Mouse (Mus musculus) C3H10T1/2 (cell line): Measurements from ENCODE around the gene Phyh. TPM values are rescaled to one million over a fixed set of nuclear protein-coding genes. Genes with fewer than 3 reads are reported as not detected.

Experiments
- polyA plus RNA-seq, 2 experiments: library from polyadenylated mRNA; unstranded; fragments of >200 nt; fragmentation: generic; extraction: Trizol; gene quantifications; one replicate each; pipeline ENCODE4 v1.2.1; 2012; ENCODE audit warnings: missing spikeins in 2 of 2

The Phyh gene
- under 1 TPM; 0.02 to 0.99 TPM for polyA plus RNA-seq

DNA sequence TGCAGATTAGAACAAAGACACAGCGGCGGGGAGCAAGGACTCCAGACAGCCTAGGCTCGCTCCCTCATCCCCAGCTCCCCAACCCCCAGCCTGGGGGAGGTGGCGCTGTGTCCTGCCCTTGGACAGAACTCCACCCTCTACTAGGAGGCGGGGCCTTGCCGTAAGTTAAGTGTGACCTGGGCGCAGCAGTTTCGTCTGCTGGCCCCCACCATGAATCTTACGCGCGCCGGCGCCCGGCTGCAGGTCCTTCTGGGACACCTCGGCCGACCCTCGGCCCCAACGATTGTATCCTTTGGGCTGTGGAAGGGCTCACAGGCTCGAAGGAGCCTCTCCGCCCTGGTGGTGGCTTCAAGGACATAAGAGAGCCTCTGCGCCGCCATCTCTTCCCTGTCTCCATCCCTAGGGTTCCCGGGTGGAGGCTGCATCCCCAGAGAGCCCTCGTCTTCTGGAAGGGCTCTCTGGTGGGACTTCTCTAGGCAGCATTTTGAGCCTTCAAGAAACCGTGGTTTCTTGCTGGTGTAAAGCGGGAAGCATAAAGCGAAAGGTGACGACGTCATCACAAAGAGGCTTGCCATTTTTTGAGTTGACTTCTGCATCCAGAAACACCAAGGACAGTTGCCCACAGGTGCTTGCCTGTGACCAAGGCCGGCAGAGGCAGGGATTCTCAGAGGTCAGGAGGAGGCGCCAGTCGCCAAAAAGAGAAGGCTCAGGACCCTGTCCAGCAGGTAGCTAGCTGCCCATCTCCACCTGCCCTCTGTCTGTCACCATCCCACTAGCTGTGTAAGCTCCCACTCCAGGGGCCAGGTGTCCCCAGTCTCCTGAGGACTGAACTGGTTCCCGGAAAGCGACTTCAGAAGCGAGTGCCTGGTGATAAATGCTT, at the start of gene Phyh:
TSS of gene Phyh (plus strand) at position 160 of the 880 bp plus-strand sequence.

DNA sequence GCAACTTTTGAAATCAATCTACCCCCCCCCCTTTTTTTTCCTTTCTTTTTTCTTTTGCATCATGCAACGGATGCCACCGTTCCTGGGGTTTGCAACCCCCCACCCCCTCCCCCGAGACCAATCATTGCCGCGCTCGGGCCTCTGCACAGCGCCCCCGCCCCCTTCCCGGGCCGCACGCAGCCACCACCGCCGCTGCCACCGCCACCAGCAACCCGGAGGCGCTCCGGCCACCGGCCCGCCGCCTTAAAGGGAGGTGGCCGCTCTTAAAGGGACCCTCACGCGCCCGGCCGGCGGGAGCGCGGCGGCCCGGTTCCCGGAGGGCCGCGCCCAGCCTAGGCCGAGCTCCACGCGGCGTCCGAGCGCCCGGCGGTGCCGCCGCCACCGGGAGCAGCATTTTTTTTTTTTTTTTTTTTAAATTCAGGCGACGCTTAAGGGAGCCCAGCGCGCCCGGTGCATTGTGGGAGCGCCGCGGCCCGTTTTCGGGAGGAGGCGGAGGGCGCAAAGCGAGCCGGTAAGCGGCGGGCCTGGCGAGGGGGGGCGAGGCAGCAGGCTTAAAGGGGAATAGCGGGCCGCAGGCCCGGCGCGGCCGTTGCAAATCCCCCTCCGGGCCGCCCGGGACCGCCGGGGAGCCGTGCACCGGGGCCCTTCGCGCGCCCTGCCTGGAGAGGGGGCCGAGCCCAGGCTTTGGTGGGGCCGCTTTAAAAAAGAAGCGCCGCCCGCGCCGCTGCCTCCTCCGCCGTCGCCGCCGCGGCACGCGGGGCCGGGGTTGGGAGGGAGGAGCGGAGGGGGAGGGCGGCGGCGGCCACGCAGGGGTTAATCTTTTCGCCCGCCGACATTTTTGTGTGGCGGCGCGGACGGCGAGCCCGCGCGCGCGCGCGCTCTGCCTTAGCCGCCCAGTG, 37.2 kb upstream of the Phyh start, which contains the start of gene Sephs1:
TSS of gene Sephs1 (plus strand) at position 215 of the 899 bp plus-strand sequence.

DNA sequence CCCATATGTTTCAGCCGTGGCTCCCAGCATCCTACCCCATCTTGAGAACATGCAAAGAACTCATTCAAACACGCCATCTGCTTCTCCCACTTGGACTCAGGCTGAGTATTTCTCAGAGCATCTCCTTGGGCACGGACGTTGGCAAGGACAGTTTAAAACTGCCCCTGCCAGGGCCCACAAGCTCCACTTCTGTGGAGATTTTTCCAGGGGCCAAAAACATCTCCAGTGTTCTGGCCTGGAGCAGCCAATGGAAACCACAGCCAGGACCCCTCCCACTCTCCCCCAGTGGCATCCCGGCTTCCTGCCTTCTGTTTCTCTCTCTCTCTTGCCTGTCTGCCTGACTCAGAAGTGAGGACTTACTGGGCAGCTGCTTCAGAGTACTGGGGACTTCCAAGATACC, 57.0 kb downstream of the Phyh start, which contains the start of gene Ucma:
TSS of gene Ucma (plus strand) at position 316 of the 400 bp plus-strand sequence.

Other genes with a start within 250 kb of the Phyh start
- gene Bend7, start 201.2 kb upstream of the Phyh start, polyA plus RNA-seq: under 1 TPM in 1 of 2 experiments, not detected in 1; 0.04 TPM
- 10 to 100 TPM in 1 of 2 experiments, 1 to 10 TPM in 1; 7.1 to 22.4 TPM for gene Sephs1, start 37.5 kb upstream of the Phyh start, polyA plus RNA-seq
- gene Ucma, start 57.1 kb downstream of the Phyh start, polyA plus RNA-seq: under 1 TPM in 1 of 2 experiments, not detected in 1; 0.57 TPM
- 10 to 100 TPM in 1 of 2 experiments, 1 to 10 TPM in 1; 6.7 to 15.1 TPM for gene Mcm10, start 93.8 kb downstream of the Phyh start, polyA plus RNA-seq
- gene Optn, start 145.0 kb downstream of the Phyh start, polyA plus RNA-seq: 1 to 10 TPM; 2.9 to 9.1 TPM
- gene Ccdc3, start 218.8 kb downstream of the Phyh start, polyA plus RNA-seq: under 1 TPM; 0.01 to 0.04 TPM